Mouse (Mus musculus): Measurements from ENCODE around the gene Fpgs. TPM values are rescaled to one million over a fixed set of nuclear protein-coding genes. Genes with fewer than 3 reads are reported as not detected.

Fpgs gene
- polyA plus RNA-seq, 1 experiment from 2014 or later: 30.1 TPM

- peak; percentile 23; the same call in 1 of the 2 replicates for ATAC-seq
- Histone ChIP-seq H3K27ac (no peak overlapping the region), H3K9me3 (no peaks in the 10 kb centered on the region), H3K36me3 (no peaks in the 10 kb centered on the region), H3K27me3 (replicated peaks) (no peaks in the 10 kb centered on the region), H3K4me1 (replicated peaks) (peaks cover 28% of the 10 kb centered on the region), H3K4me3 (replicated peaks) (peak overlapping the region; percentile 13; the same call in 1 of the 2 replicates), H3K4me2 (replicated peaks) (peak overlapping the region; percentile 47), H3K9ac (peak overlapping the region; percentile 16)
- 47% methylated on average over 6 of the region's 6 CpGs for WGBS
These were observed 18.1 kb upstream of the Fpgs start for GRCm38 (mm10) chr2:32722046-32722445.

- WGBS: 28% methylated on average over 8 of the region's 8 CpGs
- no peaks in the 10 kb centered on the region for H3K36me3 ChIP-seq
- peaks cover 26% of the 10 kb centered on the region for H3K4me1 ChIP-seq (replicated peaks)
- H3K4me3 ChIP-seq (replicated peaks): peak within 1 kb of the TSS; percentile 13
- H3K9me3 ChIP-seq: no peaks in the 10 kb centered on the region
- no peak within 1 kb of the TSS; the same call in 1 of the 2 replicates for H3K27ac ChIP-seq
- peak within 1 kb of the TSS; percentile 47 for H3K4me2 ChIP-seq (replicated peaks)
- peak within 1 kb of the TSS; percentile 16 for H3K9ac ChIP-seq
- H3K27me3 ChIP-seq (replicated peaks): no peaks in the 10 kb centered on the region
- peak; percentile 35; the same call in 1 of the 2 replicates for ATAC-seq
These were observed 16.8 kb upstream of the Fpgs start, which contains the start of gene Sh2d3c for GRCm38 (mm10) chr2:32720681-32721229. Sh2d3c (plus strand) TSS chr2:32721055.

GRCm38 (mm10) chr2:32720053-32720452 is 16.1 kb upstream of the Fpgs start:
- no peak for ATAC-seq
- 94% methylated on average over 3 of the region's 3 CpGs for WGBS
- Histone ChIP-seq H3K27ac (no peak overlapping the region), H3K9me3 (no peaks in the 10 kb centered on the region), H3K4me1 (replicated peaks) (peaks cover 25% of the 10 kb centered on the region), H3K9ac (no peak overlapping the region), H3K36me3 (no peaks in the 10 kb centered on the region), H3K27me3 (replicated peaks) (no peaks in the 10 kb centered on the region), H3K4me3 (replicated peaks) (no peak overlapping the region), H3K4me2 (replicated peaks) (no peak overlapping the region)

- ATAC-seq: no peak
- Histone ChIP-seq H3K9me3 (no peaks in the 10 kb centered on the region), H3K4me3 (replicated peaks) (no peak overlapping the region), H3K27ac (no peak overlapping the region), H3K36me3 (no peaks in the 10 kb centered on the region), H3K27me3 (replicated peaks) (no peaks in the 10 kb centered on the region), H3K9ac (no peak overlapping the region), H3K4me2 (replicated peaks) (no peak overlapping the region), H3K4me1 (replicated peaks) (peaks cover 37% of the 10 kb centered on the region)
- 59% methylated on average over 9 of the region's 9 CpGs for whole genome bisulfite sequencing
These were observed 14.8 kb upstream of the Fpgs start for GRCm38 (mm10) chr2:32718761-32719160.

- Histone ChIP-seq H3K9me3 (no peaks in the 10 kb centered on the region), H3K27me3 (replicated peaks) (no peaks in the 10 kb centered on the region), H3K4me2 (replicated peaks) (no peak overlapping the region), H3K4me1 (replicated peaks) (peaks cover 22% of the 10 kb centered on the region), H3K4me3 (replicated peaks) (no peak overlapping the region), H3K27ac (peak overlapping the region; percentile 69), H3K9ac (peak overlapping the region; percentile 17; the same call in 1 of the 2 replicates), H3K36me3 (peaks cover 7% of the 10 kb centered on the region)
- no peak for ATAC-seq
- 47% methylated on average over 4 of the region's 4 CpGs for WGBS
These were observed 11.1 kb upstream of the Fpgs start for GRCm38 (mm10) chr2:32714987-32715425.

- peaks cover 26% of the 10 kb centered on the region for H3K4me1 ChIP-seq (replicated peaks)
- H3K36me3 ChIP-seq: peaks cover 12% of the 10 kb centered on the region
- no peak overlapping the region for H3K4me2 ChIP-seq (replicated peaks)
- no peaks in the 10 kb centered on the region for H3K27me3 ChIP-seq (replicated peaks)
- no peak for ATAC-seq
- H3K27ac ChIP-seq: peak overlapping the region; percentile 98
- H3K4me3 ChIP-seq (replicated peaks): no peak overlapping the region
- no peaks in the 10 kb centered on the region for H3K9me3 ChIP-seq
- WGBS: 44% methylated on average over 11 of the region's 11 CpGs
- no peak overlapping the region for H3K9ac ChIP-seq
These were observed 10.4 kb upstream of the Fpgs start for GRCm38 (mm10) chr2:32714117-32714986.

- WGBS: under 1% methylated on average over 49 of the region's 79 CpGs
- peak within 1 kb of the TSS; percentile 79 for H3K4me2 ChIP-seq (replicated peaks)
- H3K27ac ChIP-seq: peak within 1 kb of the TSS; percentile 98
- H3K4me3 ChIP-seq (replicated peaks): peak within 1 kb of the TSS; percentile 89
- no peaks in the 10 kb centered on the region for H3K27me3 ChIP-seq (replicated peaks)
- no peaks in the 10 kb centered on the region for H3K9me3 ChIP-seq
- H3K4me1 ChIP-seq (replicated peaks): peaks cover 26% of the 10 kb centered on the region
- H3K9ac ChIP-seq: peak within 1 kb of the TSS; percentile 75
- peak; percentile 92 for ATAC-seq
- H3K36me3 ChIP-seq: peaks cover 21% of the 10 kb centered on the region
These were observed 9.2 kb upstream of the Fpgs start, which contains the start of gene Cdk9 for GRCm38 (mm10) chr2:32712934-32713817. Cdk9 (minus strand) TSS chr2:32713076.

GRCm38 (mm10) chr2:32712586-32712933 is 8.6 kb upstream of the Fpgs start:
- H3K9ac ChIP-seq: peak overlapping the region; percentile 75
- H3K4me2 ChIP-seq (replicated peaks): peak overlapping the region; percentile 79
- under 1% methylated on average over 39 of the region's 44 CpGs for whole genome bisulfite sequencing
- peak overlapping the region; percentile 98 for H3K27ac ChIP-seq
- H3K9me3 ChIP-seq: no peaks in the 10 kb centered on the region
- H3K27me3 ChIP-seq (replicated peaks): no peaks in the 10 kb centered on the region
- H3K36me3 ChIP-seq: peaks cover 25% of the 10 kb centered on the region
- H3K4me1 ChIP-seq (replicated peaks): peaks cover 26% of the 10 kb centered on the region
- peak; percentile 92 for ATAC-seq
- H3K4me3 ChIP-seq (replicated peaks): peak overlapping the region; percentile 89

- peak overlapping the region; percentile 89 for H3K4me3 ChIP-seq (replicated peaks)
- peak overlapping the region; percentile 75 for H3K9ac ChIP-seq
- no peaks in the 10 kb centered on the region for H3K27me3 ChIP-seq (replicated peaks)
- H3K4me1 ChIP-seq (replicated peaks): peaks cover 26% of the 10 kb centered on the region
- peak; percentile 62 for ATAC-seq
- peak overlapping the region; percentile 79 for H3K4me2 ChIP-seq (replicated peaks)
- peak overlapping the region; percentile 98 for H3K27ac ChIP-seq
- WGBS: under 1% methylated on average over 41 of the region's 41 CpGs
- peaks cover 25% of the 10 kb centered on the region for H3K36me3 ChIP-seq
- no peaks in the 10 kb centered on the region for H3K9me3 ChIP-seq
These were observed 8.2 kb upstream of the Fpgs start for GRCm38 (mm10) chr2:32712108-32712551.

GRCm38 (mm10) chr2:32711301-32712056 is 7.5 kb upstream of the Fpgs start:
- ATAC-seq: no peak

GRCm38 (mm10) chr2:32710425-32710824 is 6.5 kb upstream of the Fpgs start:
- H3K27ac ChIP-seq: no peak overlapping the region
- H3K9ac ChIP-seq: no peak overlapping the region
- H3K4me2 ChIP-seq (replicated peaks): no peak overlapping the region
- no peak for ATAC-seq
- H3K36me3 ChIP-seq: peaks cover 31% of the 10 kb centered on the region
- peaks cover 29% of the 10 kb centered on the region for H3K4me1 ChIP-seq (replicated peaks)
- no peaks in the 10 kb centered on the region for H3K27me3 ChIP-seq (replicated peaks)
- H3K9me3 ChIP-seq: no peaks in the 10 kb centered on the region
- WGBS: 79% methylated on average over 5 of the region's 5 CpGs
- H3K4me3 ChIP-seq (replicated peaks): no peak overlapping the region

More at GRCm38 (mm10) chr2:32711301-32712056, 7.5 kb upstream of the Fpgs start:
- WGBS: 23% methylated on average over 9 of the region's 9 CpGs
- Histone ChIP-seq H3K4me2 (replicated peaks) (peak overlapping the region; percentile 79), H3K27me3 (replicated peaks) (no peaks in the 10 kb centered on the region), H3K27ac (peak overlapping the region; percentile 98), H3K36me3 (peaks cover 30% of the 10 kb centered on the region), H3K9me3 (no peaks in the 10 kb centered on the region), H3K9ac (peak overlapping the region; percentile 75), H3K4me1 (replicated peaks) (peaks cover 29% of the 10 kb centered on the region), H3K4me3 (replicated peaks) (peak overlapping the region; percentile 89)
